Mouse (Mus musculus): ENCODE results near the gene Ube2q2. TPM values are rescaled to one million over a fixed set of nuclear protein-coding genes. Genes with fewer than 3 reads are reported as not detected.
"Not testable (repeated sequence)": the region's sequence is repeated elsewhere in the genome, so short reads cannot be mapped to it uniquely, and the experiment has no call there.

Ube2q2 gene
- polyA plus RNA-seq, 1 experiment: 56.9 TPM

GRCm38 (mm10) chr9:55250595-55251247 lies 102.1 kb downstream of the Ube2q2 start:
- Histone ChIP-seq H3K4me3 (ENCODE audit: insufficient read depth, low read length) (no peak overlapping the region), H3K4me1 (ENCODE audit: control insufficient read depth, insufficient read depth, low read length) (peaks cover 33% of the 10 kb centered on the region), H3K27ac (ENCODE audit: insufficient read depth, low read depth, low read length) (no peak overlapping the region)
- TF ChIP-seq CTCF (IDR thresholded peaks at IDR 0.05; ENCODE audit: low read depth, low read length) (no peak), POLR2A (IDR thresholded peaks at IDR 0.05; ENCODE audit: borderline replicate concordance, low read depth, low read length) (no peak)

DNA sequence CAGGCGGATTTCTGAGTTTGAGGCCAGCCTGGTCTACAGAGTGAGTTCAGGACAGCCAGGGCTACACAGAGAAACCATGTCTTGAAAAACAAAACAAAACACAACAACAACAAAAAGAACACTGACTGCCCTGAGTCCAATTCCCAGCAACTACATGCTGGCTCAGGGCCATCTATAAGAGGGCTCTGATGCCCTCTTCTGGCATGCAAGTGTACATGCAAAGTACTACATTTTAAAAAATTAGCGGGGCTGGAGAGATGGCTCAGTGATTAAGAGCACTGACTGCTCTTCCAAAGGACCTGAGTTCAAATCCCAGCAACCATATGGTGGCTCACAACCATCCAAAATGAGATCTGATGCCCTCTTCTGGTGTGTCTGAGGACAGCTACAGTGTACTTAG lies 103.4 kb downstream of the Ube2q2 start:
- not testable (repeated sequence) for H3K27ac ChIP-seq (ENCODE audit: insufficient read depth, low read depth, low read length)
- H3K4me1 ChIP-seq (ENCODE audit: control insufficient read depth, insufficient read depth, low read length): peaks cover 41% of the 10 kb centered on the region

GRCm38 (mm10) chr9:55253849-55254248 lies 105.2 kb downstream of the Ube2q2 start:
- TF ChIP-seq CTCF (IDR thresholded peaks at IDR 0.05; ENCODE audit: low read depth, low read length): no peak
- TF ChIP-seq POLR2A (IDR thresholded peaks at IDR 0.05; ENCODE audit: borderline replicate concordance, low read depth, low read length): no peak
- Histone ChIP-seq H3K27ac (ENCODE audit: insufficient read depth, low read depth, low read length) (peak overlapping the region; percentile 26; the same call in 1 of the 2 replicates), H3K4me1 (ENCODE audit: control insufficient read depth, insufficient read depth, low read length) (peaks cover 49% of the 10 kb centered on the region), H3K4me3 (ENCODE audit: insufficient read depth, low read length) (no peak overlapping the region)

More for the DNA sequence above, 103.4 kb downstream of the Ube2q2 start:
- H3K4me3 ChIP-seq (ENCODE audit: insufficient read depth, low read length): not testable (repeated sequence)

DNA sequence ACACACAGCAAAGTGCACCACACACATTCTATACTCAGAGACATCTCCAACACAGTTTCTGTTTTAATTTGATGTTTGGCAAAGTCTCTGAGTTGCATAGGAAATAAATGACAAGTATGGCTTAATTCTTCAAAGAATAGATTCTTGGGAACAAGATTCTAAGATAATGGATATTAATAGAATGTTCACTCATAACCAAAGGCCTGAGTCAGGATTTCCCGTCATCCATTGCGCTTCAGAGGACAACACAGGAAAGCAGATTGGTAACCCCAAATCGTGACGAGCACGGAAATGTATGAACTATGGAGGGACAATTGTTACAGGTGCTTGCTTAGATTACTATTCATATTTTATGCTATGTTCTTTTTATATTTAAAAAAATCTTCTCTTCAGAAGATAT lies 106.4 kb downstream of the Ube2q2 start:
- H3K4me3 ChIP-seq (ENCODE audit: insufficient read depth, low read length): no peak overlapping the region
- H3K27ac ChIP-seq (ENCODE audit: insufficient read depth, low read depth, low read length): peak overlapping the region; percentile 7; the same call in 1 of the 2 replicates
- TF ChIP-seq CTCF (IDR thresholded peaks at IDR 0.05; ENCODE audit: low read depth, low read length) (no peak), POLR2A (IDR thresholded peaks at IDR 0.05; ENCODE audit: borderline replicate concordance, low read depth, low read length) (no peak)
- peaks cover 47% of the 10 kb centered on the region for H3K4me1 ChIP-seq (ENCODE audit: control insufficient read depth, insufficient read depth, low read length)

GRCm38 (mm10) chr9:55255604-55256003 lies 107.0 kb downstream of the Ube2q2 start:
- TF ChIP-seq POLR2A (IDR thresholded peaks at IDR 0.05; ENCODE audit: borderline replicate concordance, low read depth, low read length) (no peak), CTCF (IDR thresholded peaks at IDR 0.05; ENCODE audit: low read depth, low read length) (no peak)
- H3K27ac ChIP-seq (ENCODE audit: insufficient read depth, low read depth, low read length): peak overlapping the region; percentile 85
- H3K4me3 ChIP-seq (ENCODE audit: insufficient read depth, low read length): no peak overlapping the region

GRCm38 (mm10) chr9:55257105-55257504 lies 108.5 kb downstream of the Ube2q2 start:
- no peak for TF ChIP-seq POLR2A (IDR thresholded peaks at IDR 0.05; ENCODE audit: borderline replicate concordance, low read depth, low read length)
- TF ChIP-seq CTCF (IDR thresholded peaks at IDR 0.05; ENCODE audit: low read depth, low read length): no peak
- Histone ChIP-seq H3K27ac (ENCODE audit: insufficient read depth, low read depth, low read length) (peak overlapping the region; percentile 49), H3K4me3 (ENCODE audit: insufficient read depth, low read length) (no peak overlapping the region), H3K4me1 (ENCODE audit: control insufficient read depth, insufficient read depth, low read length) (peaks cover 44% of the 10 kb centered on the region)

More at GRCm38 (mm10) chr9:55255604-55256003, 107.0 kb downstream of the Ube2q2 start:
- peaks cover 46% of the 10 kb centered on the region for H3K4me1 ChIP-seq (ENCODE audit: control insufficient read depth, insufficient read depth, low read length)

Other genes with a start within 250 kb of the Ube2q2 start
- gene Hykk, start 231.6 kb upstream of the Ube2q2 start, polyA plus RNA-seq (2012; ENCODE audit: insufficient read depth, insufficient read length, missing spikeins): 0.47 and 0.78 TPM in 2 replicates
- 159 and 175 TPM in 2 replicates for gene Psma4, start 198.1 kb upstream of the Ube2q2 start, polyA plus RNA-seq (2012; ENCODE audit: insufficient read depth, insufficient read length, missing spikeins)
- 1.1 and 1.2 TPM in 2 replicates for gene AY074887, start 197.9 kb upstream of the Ube2q2 start, polyA plus RNA-seq (2012; ENCODE audit: insufficient read depth, insufficient read length, missing spikeins)
- gene Chrna5, start 168.0 kb upstream of the Ube2q2 start, polyA plus RNA-seq (2012; ENCODE audit: insufficient read depth, insufficient read length, missing spikeins): not detected in 2 replicates
- not detected in 2 replicates for gene Chrna3, start 122.3 kb upstream of the Ube2q2 start, polyA plus RNA-seq (2012; ENCODE audit: insufficient read depth, insufficient read length, missing spikeins)
- gene Chrnb4, start 100.1 kb upstream of the Ube2q2 start, polyA plus RNA-seq (2012; ENCODE audit: insufficient read depth, insufficient read length, missing spikeins): not detected in 2 replicates
- gene Fbxo22, start 60.1 kb downstream of the Ube2q2 start, polyA plus RNA-seq (2012; ENCODE audit: insufficient read depth, insufficient read length, missing spikeins): 27.9 and 29.4 TPM in 2 replicates
- not detected in 2 replicates for gene Nrg4, start 178.0 kb downstream of the Ube2q2 start, polyA plus RNA-seq (2012; ENCODE audit: insufficient read depth, insufficient read length, missing spikeins)
- not detected in 2 replicates for gene Tmem266, start 178.1 kb downstream of the Ube2q2 start, polyA plus RNA-seq (2012; ENCODE audit: insufficient read depth, insufficient read length, missing spikeins)